In the genomic region with DNA sequence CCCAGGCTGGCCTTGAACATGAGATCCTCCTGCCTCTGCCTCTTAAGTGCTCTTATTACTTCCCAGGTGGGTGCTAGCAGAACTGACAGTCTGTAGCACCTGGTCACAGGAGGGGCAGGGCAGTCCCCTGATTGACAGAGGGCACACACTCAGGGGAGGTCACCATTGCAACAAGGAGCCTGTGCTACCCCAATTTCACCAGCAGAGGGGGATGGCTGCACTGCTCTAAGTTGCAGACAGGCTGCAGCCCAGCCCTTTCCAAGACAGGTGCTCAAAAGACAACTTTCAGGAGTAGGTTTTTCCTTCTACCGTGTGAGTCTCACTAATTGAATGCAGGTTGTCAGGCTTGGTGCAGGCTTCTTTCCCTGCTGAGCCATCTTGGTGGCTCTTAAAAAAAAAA, we compare ENCODE assay signal across 7 mouse cellular contexts.
DNase-seq lines count a peak whose midpoint lies in the region; ATAC-seq and TF ChIP-seq lines count a peak whose summit lies in the region.

No protein-coding gene starts in this region.

- H3K27ac ChIP-seq in midbrain, embryonic 15.5 days = 0 out of 2 replicates have a peak overlapping the region, but pooled peaks have one; percentile 36
- no peak overlapping the region for H3K27ac ChIP-seq in spleen, adult 2 months (ENCODE audit: insufficient read depth, low read length)

- no peaks in the 10 kb centered on the region for H3K9me3 ChIP-seq in midbrain, embryonic 15.5 days

- H3K36me3 ChIP-seq in midbrain, embryonic 15.5 days (replicated peaks) = no peaks in the 10 kb centered on the region
- H3K36me3 ChIP-seq in spleen, adult 2 months (ENCODE audit: control insufficient read depth, insufficient read depth, low read length) = no peaks in the 10 kb centered on the region

- intact Hi-C loops in left cerebral cortex, postnatal 10 days (cut with DNase I) = loop anchor here (2.0 to 5.0 kb wide), 3 partner anchors 67 to 178 kb away; partner anchors contain the start of gene Coro2b

- DNase-seq in adrenal gland, adult (ENCODE audit: inconsistent age in 2 of 2, low spot score in 1 of 2) = peak; percentile 76 to 93
- peak; percentile 79 for DNase-seq in gastrocnemius, postnatal 10 days
- DNase-seq in left cerebral cortex, postnatal 10 days (ENCODE audit: extremely low spot score in 1 of 2, low spot score in 2 of 2) = peak; percentile 67 to 80
- peak; percentile 34 to 68 for DNase-seq in spleen, adult 2 months (ENCODE audit: low read depth in 1 of 2, low spot score in 2 of 2)

- H3K27me3 ChIP-seq in midbrain, embryonic 15.5 days (replicated peaks) = no peaks in the 10 kb centered on the region
- no peaks in the 10 kb centered on the region for H3K27me3 ChIP-seq in spleen, adult 2 months (ENCODE audit: control insufficient read depth, insufficient read depth, low read length)

- TF ChIP-seq CTCF in spleen, adult 2 months (IDR thresholded peaks at IDR 0.05; ENCODE audit: extremely low read depth, insufficient read depth, insufficient read length, insufficient replicate concordance) = peak; percentile 96

- 9% methylated on average over 1 of the region's 1 CpGs for WGBS in midbrain, embryonic 15.5 days
- WGBS in spleen, adult 2 months = 13% methylated on average over 1 of the region's 1 CpGs

- H3K4me1 ChIP-seq in midbrain, embryonic 15.5 days = peaks cover 17% of the 10 kb centered on the region
- H3K4me1 ChIP-seq in spleen, adult 2 months (ENCODE audit: control insufficient read depth, insufficient read depth, insufficient read length) = no peaks in the 10 kb centered on the region

- H3K4me2 ChIP-seq in midbrain, embryonic 15.5 days = no peak overlapping the region

- TF ChIP-seq POLR2A in spleen, adult 2 months (IDR thresholded peaks at IDR 0.05; ENCODE audit: low read depth, low read length) = no peak

- ATAC-seq in common myeloid progenitor, adult 5-6 weeks (replicated peaks; ENCODE audit: low read depth, poor library complexity, severe bottlenecking) = peak; percentile 93
- ATAC-seq in inflammation-experienced regulatory T-cells, adult 6 months = peak; percentile 52
- peak; percentile 64 for ATAC-seq in midbrain, embryonic 15.5 days (replicated peaks)

- no peak overlapping the region for H3K9ac ChIP-seq in midbrain, embryonic 15.5 days

- no peak overlapping the region for H3K4me3 ChIP-seq in midbrain, embryonic 15.5 days
- H3K4me3 ChIP-seq in spleen, adult 2 months (ENCODE audit: extremely low read depth, insufficient read depth, insufficient read length) = no peak overlapping the region
